Mouse (Mus musculus) CH12F3 (cell line): ENCODE data around the gene Arrdc2.

Source experiments
- in situ Hi-C: fragments of 300-500 bp; cut with MboI; formaldehyde crosslinking; loops from 2 replicates; pipeline ENCODE4 v1.14.3; 2020; ENCODE audit warnings: low sequenced_read_pairs

The Arrdc2 gene

GRCm38 (mm10) chr8:70810962-70811680 lies 28.4 kb downstream of the Arrdc2 start:
- in situ Hi-C loops: no loop called here

GRCm38 (mm10) chr8:70808955-70809701 lies 30.4 kb downstream of the Arrdc2 start:
- in situ Hi-C loops: no loop called here

- in situ Hi-C loops: no loop called here
Observed at GRCm38 (mm10) chr8:70808239-70808638, 31.3 kb downstream of the Arrdc2 start, which contains the start of gene Il12rb1. Gene Il12rb1 (plus strand): TSS chr8:70808449.

- in situ Hi-C loops: no loop called here
Observed at GRCm38 (mm10) chr8:70807304-70807703, 32.2 kb downstream of the Arrdc2 start.

- in situ Hi-C loops: no loop called here
Observed at GRCm38 (mm10) chr8:70806541-70806940, 33.0 kb downstream of the Arrdc2 start.

- in situ Hi-C loops: no loop called here
Observed at GRCm38 (mm10) chr8:70804481-70805206, 34.9 kb downstream of the Arrdc2 start, which contains the start of gene Mast3. Gene Mast3 (minus strand): TSS chr8:70805054.

- in situ Hi-C loops: no loop called here
Observed at GRCm38 (mm10) chr8:70803761-70804480, 35.6 kb downstream of the Arrdc2 start.

GRCm38 (mm10) chr8:70802786-70803510 lies 36.6 kb downstream of the Arrdc2 start:
- in situ Hi-C loops: no loop called here

GRCm38 (mm10) chr8:70801830-70802229 lies 37.7 kb downstream of the Arrdc2 start:
- in situ Hi-C loops: no loop called here

- in situ Hi-C loops: no loop called here
Observed at GRCm38 (mm10) chr8:70801156-70801555, 38.4 kb downstream of the Arrdc2 start.

GRCm38 (mm10) chr8:70800648-70801047 lies 38.9 kb downstream of the Arrdc2 start:
- in situ Hi-C loops: no loop called here

GRCm38 (mm10) chr8:70798281-70798680 lies 41.2 kb downstream of the Arrdc2 start:
- in situ Hi-C loops: no loop called here

- in situ Hi-C loops: no loop called here
Observed at GRCm38 (mm10) chr8:70797081-70798070, 42.1 kb downstream of the Arrdc2 start.

- in situ Hi-C loops: no loop called here
Observed at GRCm38 (mm10) chr8:70796403-70797080, 43.0 kb downstream of the Arrdc2 start.

- in situ Hi-C loops: no loop called here
Observed at GRCm38 (mm10) chr8:70795370-70795769, 44.1 kb downstream of the Arrdc2 start.

GRCm38 (mm10) chr8:70794215-70794614 lies 45.3 kb downstream of the Arrdc2 start:
- in situ Hi-C loops: no loop called here

GRCm38 (mm10) chr8:70792700-70793099 lies 46.8 kb downstream of the Arrdc2 start:
- in situ Hi-C loops: no loop called here

- in situ Hi-C loops: no loop called here
Observed at GRCm38 (mm10) chr8:70791975-70792691, 47.4 kb downstream of the Arrdc2 start.
